Mouse (Mus musculus) embryonic facial prominence, embryonic 15.5 days (tissue): ENCODE measurements around the gene Ssmem1. TPM values are rescaled to one million over a fixed set of nuclear protein-coding genes. Genes with fewer than 3 reads are reported as not detected.

Source experiments
- ATAC-seq: fragments of 200-750 bp; cut with Nextera tagmentation; 2 replicates; pipeline ENCODE4 v1.8.0; 2017; ENCODE audit warnings: low read depth, moderate TSS enrichment; ENCODE audit not compliant: insufficient number of reproducible peaks, low FRiP score, low TSS enrichment
- H3K27ac ChIP-seq: fragments of 300-500 bp; sonication (generic); replicated peaks from 2 replicates; pipeline ENCODE4 v1.5.1; 2015; ENCODE audit warnings: mild to moderate bottlenecking, inconsistent platforms
- H3K27me3 ChIP-seq: fragments of 300-500 bp; sonication (generic); 2 replicates; pipeline ENCODE4 v1.6.1; 2015; ENCODE audit warnings: inconsistent platforms
- H3K36me3 ChIP-seq: fragments of 300-500 bp; sonication (generic); 2 replicates; pipeline ENCODE4 v1.6.1; 2015; ENCODE audit warnings: mild to moderate bottlenecking, inconsistent platforms
- H3K4me1 ChIP-seq: fragments of 300-500 bp; sonication (generic); 2 replicates; pipeline ENCODE4 v1.6.1; 2015; ENCODE audit warnings: inconsistent platforms
- H3K4me2 ChIP-seq: fragments of 300-500 bp; sonication (generic); replicated peaks from 2 replicates; pipeline ENCODE4 v1.6.1; 2015; ENCODE audit warnings: mild to moderate bottlenecking, inconsistent platforms
- H3K4me3 ChIP-seq: fragments of 300-500 bp; sonication (generic); replicated peaks from 2 replicates; pipeline ENCODE4 v1.5.1; 2015; ENCODE audit warnings: mild to moderate bottlenecking, inconsistent platforms
- H3K9ac ChIP-seq: fragments of 300-500 bp; sonication (generic); 2 replicates; pipeline ENCODE4 v1.6.1; 2015; ENCODE audit warnings: inconsistent platforms
- H3K9me3 ChIP-seq: fragments of 300-500 bp; sonication (generic); replicated peaks from 2 replicates; pipeline ENCODE4 v1.6.1; 2016; ENCODE audit warnings: inconsistent platforms
- WGBS: fragments of 180-500 bp; shearing (Covaris S2); methylation state at CpG from one replicate; pipeline ENCODE4 v1.1.7; 2015; 5-methylcytosine and 5-hydroxymethylcytosine counted together
- polyA plus RNA-seq: library from polyadenylated mRNA; unstranded; fragments of >200 nt; fragmentation: Nextera tagmentation; extraction: Ambion mirVana; gene quantifications from 2 replicates; pipeline ENCODE4 v1.2.1, GENCODE M21; 2015

Ssmem1 gene
- polyA plus RNA-seq, 1 experiment from 2014 or later: 0.52 TPM

DNA sequence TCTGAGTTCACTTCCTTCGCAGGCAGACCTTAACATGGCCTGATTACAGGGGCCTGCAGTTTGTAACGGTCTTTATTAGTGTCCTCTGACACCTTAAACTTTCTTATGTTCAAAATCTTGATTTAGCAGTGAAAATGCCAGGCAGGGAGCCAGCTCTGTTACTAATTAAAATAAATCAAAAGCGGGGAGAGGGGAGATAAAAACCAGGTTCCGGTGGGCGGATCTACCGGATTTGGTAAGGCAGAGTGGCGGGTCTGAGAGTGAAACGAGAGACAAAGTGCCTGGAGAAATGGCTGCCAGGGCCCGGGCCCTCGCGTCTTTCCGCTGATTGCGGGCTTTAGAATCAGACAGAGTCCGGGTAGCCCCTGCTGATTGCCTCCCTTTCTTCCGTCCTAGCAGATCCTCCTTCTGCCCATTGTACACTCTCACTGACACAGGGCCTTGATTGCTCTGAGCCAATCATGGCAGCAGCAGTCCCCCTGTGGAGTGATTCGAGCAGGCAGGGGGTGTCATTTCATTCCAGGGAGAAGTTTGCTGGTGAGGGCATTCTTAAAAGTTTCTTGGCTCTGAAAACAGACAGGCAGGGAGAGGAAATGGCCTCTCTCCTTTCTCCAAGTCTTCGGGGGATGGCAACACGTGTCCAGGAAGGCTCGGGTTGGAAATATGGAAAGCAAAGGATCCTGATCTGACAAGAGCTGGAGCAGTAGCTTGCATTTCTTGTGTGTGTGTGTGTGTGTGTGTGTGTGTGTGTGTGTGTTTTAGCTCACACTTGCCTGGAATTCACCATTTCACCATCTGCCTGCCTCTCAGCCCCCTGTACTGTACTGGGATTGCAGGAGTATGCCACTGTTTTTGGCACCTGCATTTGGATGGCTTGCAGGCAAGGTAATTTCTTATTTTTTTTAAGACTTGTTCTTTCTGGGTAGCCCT, 17.2 kb downstream of the Ssmem1 start:
- Histone ChIP-seq H3K27ac (peak overlapping the region; percentile 85), H3K4me3 (no peak overlapping the region), H3K27me3 (no peaks in the 10 kb centered on the region), H3K36me3 (no peaks in the 10 kb centered on the region), H3K4me2 (peak overlapping the region; percentile 30; the same call in 1 of the 2 replicates), H3K4me1 (peaks cover 34% of the 10 kb centered on the region), H3K9me3 (no peaks in the 10 kb centered on the region), H3K9ac (no peak overlapping the region)
- 12% methylated on average over 19 of the region's 19 CpGs for WGBS
- 0 out of 2 replicates have a peak, but pooled peaks have one; percentile 55 for ATAC-seq

DNA sequence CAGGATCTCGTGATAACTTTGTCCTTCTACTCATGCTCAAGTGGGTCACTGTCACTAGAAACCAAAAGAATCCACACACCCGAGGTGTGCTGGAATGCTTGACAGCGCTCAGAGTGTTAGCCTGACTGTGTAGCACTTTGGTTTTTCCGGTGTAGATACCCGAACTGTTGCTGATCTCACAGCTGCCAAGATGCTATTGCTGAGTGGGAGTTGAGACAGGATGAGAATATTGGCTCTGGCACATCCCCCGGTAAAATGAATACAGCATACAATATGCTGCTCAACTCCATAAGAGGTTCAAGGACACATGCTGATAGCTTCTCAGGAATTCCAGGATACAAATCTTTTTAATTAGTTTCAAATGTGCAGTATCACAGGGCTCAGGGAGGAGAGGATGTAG, 19.2 kb downstream of the Ssmem1 start:
- no peak overlapping the region for H3K27ac ChIP-seq
- 41% methylated on average over 6 of the region's 6 CpGs for WGBS
- no peak for ATAC-seq
- peaks cover 34% of the 10 kb centered on the region for H3K4me1 ChIP-seq
- H3K36me3 ChIP-seq: no peaks in the 10 kb centered on the region
- H3K4me3 ChIP-seq: no peak overlapping the region
- H3K9me3 ChIP-seq: no peaks in the 10 kb centered on the region
- no peak overlapping the region for H3K4me2 ChIP-seq
- H3K27me3 ChIP-seq: no peaks in the 10 kb centered on the region
- H3K9ac ChIP-seq: no peak overlapping the region

DNA sequence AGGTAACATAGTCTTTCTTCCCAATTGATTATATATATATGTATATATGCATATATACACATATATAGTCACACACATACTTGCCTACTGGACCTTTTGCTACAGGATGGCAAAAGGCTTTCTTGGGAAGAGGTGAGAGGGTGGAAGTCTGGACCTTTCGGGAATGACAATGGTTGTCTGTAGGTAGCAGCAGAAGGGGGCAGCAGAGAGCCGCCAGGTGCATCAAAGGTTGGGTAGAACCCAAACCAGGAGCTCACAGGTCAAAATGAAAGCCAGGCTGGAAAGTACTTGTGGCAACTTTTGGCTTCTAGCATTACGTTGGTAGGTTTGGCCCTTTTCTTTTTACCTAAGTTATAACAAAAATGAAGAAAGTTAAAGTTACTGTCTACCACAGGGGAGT, 25.7 kb downstream of the Ssmem1 start:
- H3K9ac ChIP-seq: no peak overlapping the region
- no peak overlapping the region for H3K4me3 ChIP-seq
- no peaks in the 10 kb centered on the region for H3K9me3 ChIP-seq
- no peaks in the 10 kb centered on the region for H3K36me3 ChIP-seq
- H3K4me1 ChIP-seq: peaks cover 15% of the 10 kb centered on the region
- no peak overlapping the region for H3K27ac ChIP-seq
- 51% methylated on average over 3 of the region's 3 CpGs for WGBS
- ATAC-seq: no peak
- H3K4me2 ChIP-seq: no peak overlapping the region
- no peaks in the 10 kb centered on the region for H3K27me3 ChIP-seq

DNA sequence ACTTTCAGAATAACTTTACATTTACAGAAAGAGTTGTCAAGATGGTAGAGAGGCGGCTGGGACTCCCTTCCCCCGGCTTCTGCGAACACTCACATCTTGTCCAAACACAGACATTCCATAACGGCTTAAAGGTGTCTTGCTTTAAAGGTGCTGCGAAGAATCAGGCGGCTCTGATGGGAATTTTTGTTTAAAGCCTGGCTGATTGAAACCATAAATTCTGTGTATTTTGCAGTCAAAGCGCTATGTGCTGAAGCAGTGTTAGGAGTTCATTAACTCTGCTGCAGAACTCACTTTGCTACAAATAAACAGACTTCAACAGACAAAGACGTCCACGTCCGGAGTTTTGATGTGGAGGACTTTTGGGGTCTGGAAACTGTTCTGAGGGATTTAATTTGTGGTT, 28.6 kb downstream of the Ssmem1 start:
- no peak for ATAC-seq
- no peak overlapping the region for H3K4me2 ChIP-seq
- peak overlapping the region; percentile 70 for H3K27ac ChIP-seq
- no peak overlapping the region for H3K4me3 ChIP-seq
- no peak overlapping the region for H3K9ac ChIP-seq
- no peaks in the 10 kb centered on the region for H3K36me3 ChIP-seq
- peaks cover 23% of the 10 kb centered on the region for H3K4me1 ChIP-seq
- WGBS: 20% methylated on average over 10 of the region's 10 CpGs
- no peaks in the 10 kb centered on the region for H3K9me3 ChIP-seq
- H3K27me3 ChIP-seq: no peaks in the 10 kb centered on the region

DNA sequence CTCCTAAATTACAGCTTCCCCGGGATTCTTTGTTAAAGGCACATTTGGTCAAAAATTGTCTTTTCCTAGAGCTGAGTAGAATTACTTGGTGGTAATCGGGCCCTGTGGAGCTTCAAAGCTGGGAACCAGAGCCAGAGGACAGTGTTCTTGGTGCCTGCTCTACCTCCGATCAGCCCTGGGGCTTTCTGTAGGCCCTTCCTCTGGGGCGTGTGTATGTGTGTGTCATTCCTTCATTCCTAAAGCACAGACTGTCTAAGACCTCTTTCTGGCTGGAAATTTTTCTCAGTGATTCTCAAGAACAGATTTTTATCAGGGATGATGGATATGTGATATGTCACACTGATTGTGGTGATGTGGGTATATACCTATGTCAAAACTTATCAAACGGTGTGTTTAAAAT, 29.2 kb downstream of the Ssmem1 start:
- Histone ChIP-seq H3K4me3 (no peak overlapping the region), H3K4me1 (peaks cover 29% of the 10 kb centered on the region), H3K36me3 (no peaks in the 10 kb centered on the region), H3K27me3 (no peaks in the 10 kb centered on the region), H3K9ac (no peak overlapping the region), H3K27ac (peak overlapping the region; percentile 70), H3K9me3 (no peaks in the 10 kb centered on the region), H3K4me2 (no peak overlapping the region)
- 25% methylated on average over 5 of the region's 5 CpGs for WGBS
- no peak; the same call in 1 of the 2 replicates for ATAC-seq

DNA sequence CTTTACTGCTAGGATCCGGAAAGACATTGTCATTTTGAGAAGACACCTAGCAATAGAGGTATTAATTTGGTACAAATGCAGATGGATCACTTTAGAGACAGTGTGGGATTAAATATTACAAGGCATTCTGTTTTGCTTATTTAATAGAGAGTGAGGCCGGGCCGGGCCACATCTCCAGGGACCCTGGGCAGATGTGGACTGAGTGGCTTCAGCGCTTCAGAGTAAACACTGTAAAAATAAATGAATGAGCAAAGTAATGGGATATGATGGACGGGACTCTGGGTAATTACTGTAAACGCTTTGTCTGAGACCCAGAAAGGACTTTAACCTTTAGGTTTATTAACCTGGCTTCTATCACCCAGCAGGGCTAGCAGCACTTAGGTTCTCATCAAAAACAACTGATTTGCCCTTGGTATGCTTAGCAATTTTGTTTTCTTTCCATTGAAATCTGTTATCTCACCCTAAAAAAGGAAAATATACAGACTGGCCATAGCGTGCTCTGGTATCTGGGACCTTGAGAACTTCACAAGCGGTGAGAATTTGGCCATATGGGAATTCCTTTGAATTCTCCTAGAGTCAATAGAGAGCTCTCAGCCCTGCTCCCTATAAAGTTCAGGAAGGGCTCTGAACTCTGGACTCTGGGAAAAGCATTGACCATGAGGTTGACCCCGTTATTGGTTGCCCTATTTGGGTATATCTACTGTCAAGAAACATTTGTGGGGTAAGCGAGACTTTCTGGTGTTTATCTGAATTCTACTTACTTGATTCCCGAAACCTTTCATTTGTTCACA, 31.6 kb downstream of the Ssmem1 start, which contains the start of gene Cpa2:
TSS of gene Cpa2 (plus strand) at position 574 of the 791 bp plus-strand sequence.
- Histone ChIP-seq H3K4me3 (no peak within 1 kb of the TSS), H3K4me1 (peaks cover 41% of the 10 kb centered on the region), H3K9me3 (no peaks in the 10 kb centered on the region), H3K9ac (no peak within 1 kb of the TSS), H3K36me3 (no peaks in the 10 kb centered on the region), H3K4me2 (no peak within 1 kb of the TSS), H3K27ac (no peak within 1 kb of the TSS; the same call in 1 of the 2 replicates), H3K27me3 (no peaks in the 10 kb centered on the region)
- 71% methylated on average over 11 of the region's 11 CpGs for WGBS
- ATAC-seq: no peak

DNA sequence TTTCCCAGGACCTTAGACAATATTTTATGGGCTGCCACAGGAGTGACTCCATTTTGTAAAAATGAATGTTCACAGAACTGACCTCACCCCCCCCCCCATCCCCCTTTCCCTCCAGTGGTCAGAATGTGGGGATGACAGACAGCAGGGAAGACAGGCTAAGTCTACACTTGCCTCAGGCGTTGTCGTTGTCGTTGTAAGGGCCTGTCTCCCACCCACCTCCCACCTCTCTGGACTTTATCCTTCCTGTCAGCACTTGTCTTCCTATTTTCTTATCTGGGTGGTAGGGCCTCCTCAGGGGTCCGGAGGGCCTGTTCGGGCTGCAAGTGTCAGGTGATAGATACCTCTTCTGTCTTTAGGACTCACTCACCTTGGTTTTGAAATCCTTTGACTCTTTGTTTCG, 32.6 kb downstream of the Ssmem1 start:
- no peak overlapping the region for H3K27ac ChIP-seq
- peaks cover 46% of the 10 kb centered on the region for H3K4me1 ChIP-seq
- H3K4me3 ChIP-seq: no peak overlapping the region
- H3K27me3 ChIP-seq: no peaks in the 10 kb centered on the region
- no peak for ATAC-seq
- H3K9me3 ChIP-seq: no peaks in the 10 kb centered on the region
- 63% methylated on average over 6 of the region's 6 CpGs for WGBS
- H3K36me3 ChIP-seq: no peaks in the 10 kb centered on the region
- H3K9ac ChIP-seq: no peak overlapping the region
- no peak overlapping the region for H3K4me2 ChIP-seq

DNA sequence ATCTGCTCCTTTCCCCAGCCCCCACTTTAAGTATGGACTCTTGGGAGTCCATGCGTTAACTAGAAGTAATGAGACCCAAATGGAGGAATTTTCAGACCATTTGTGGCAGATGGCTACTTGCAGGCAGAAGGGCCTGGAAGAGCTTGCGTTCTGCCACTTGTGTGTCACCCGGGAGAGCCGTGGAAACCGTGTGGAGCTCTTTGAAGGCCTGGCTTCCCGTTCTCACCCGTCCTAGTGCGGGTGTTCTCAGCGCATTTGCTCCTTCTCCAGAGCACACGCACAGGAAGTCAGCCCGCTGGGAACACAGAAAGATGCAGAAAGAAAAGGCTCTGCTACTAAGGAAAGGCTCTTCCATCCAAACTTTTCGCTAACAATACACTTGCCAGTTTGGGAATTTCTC, 33.4 kb downstream of the Ssmem1 start:
- no peak overlapping the region for H3K9ac ChIP-seq
- H3K4me2 ChIP-seq: no peak overlapping the region
- no peaks in the 10 kb centered on the region for H3K27me3 ChIP-seq
- H3K9me3 ChIP-seq: no peaks in the 10 kb centered on the region
- no peak for ATAC-seq
- WGBS: 31% methylated on average over 12 of the region's 12 CpGs
- peak overlapping the region; percentile 73 for H3K27ac ChIP-seq
- H3K36me3 ChIP-seq: no peaks in the 10 kb centered on the region
- H3K4me3 ChIP-seq: no peak overlapping the region
- H3K4me1 ChIP-seq: peaks cover 48% of the 10 kb centered on the region

DNA sequence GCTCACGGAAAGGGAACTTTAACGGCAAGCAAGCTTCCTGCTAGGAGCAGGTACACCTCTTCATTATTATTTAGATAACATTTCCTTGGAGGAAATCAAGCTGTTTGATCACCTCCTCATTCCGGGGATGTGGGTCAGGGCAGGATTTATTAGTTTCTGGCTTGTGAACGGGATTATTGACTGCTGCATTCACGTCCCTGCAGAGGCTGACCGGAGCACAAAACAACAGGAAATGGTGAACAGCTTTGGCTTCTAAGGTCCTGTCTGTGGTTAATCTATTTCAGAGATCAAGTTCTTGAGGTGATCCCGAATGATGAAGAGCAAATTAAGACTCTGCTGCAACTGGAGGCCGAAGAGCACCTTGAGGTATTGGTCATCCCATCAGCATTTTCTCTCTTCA, 34.2 kb downstream of the Ssmem1 start:
- Histone ChIP-seq H3K9me3 (no peaks in the 10 kb centered on the region), H3K27me3 (no peaks in the 10 kb centered on the region), H3K4me1 (peaks cover 46% of the 10 kb centered on the region), H3K36me3 (no peaks in the 10 kb centered on the region), H3K27ac (peak overlapping the region; percentile 73), H3K9ac (no peak overlapping the region), H3K4me3 (no peak overlapping the region), H3K4me2 (no peak overlapping the region)
- 33% methylated on average over 8 of the region's 8 CpGs for WGBS
- no peak for ATAC-seq

DNA sequence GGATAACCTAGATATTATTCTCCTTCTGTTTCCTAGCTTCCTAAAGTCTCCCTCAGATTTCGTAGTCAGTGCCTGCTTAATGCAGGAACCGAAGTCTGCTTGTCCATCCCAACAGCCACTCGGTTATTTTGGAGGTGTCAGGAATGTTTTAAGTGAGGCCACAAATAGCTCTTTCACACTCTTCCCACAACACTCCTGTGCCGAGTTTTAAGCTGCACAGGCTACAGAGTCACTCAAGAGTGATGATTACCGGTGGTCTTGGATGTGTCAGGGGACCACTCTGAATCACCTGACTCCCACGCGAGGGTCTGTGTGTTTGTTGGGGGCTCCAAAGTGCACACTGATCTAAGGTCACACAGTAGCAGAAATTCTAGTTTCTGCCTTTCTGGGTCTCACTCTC, 36.0 kb downstream of the Ssmem1 start:
- ATAC-seq: no peak
- Histone ChIP-seq H3K4me2 (no peak overlapping the region), H3K27me3 (no peaks in the 10 kb centered on the region), H3K36me3 (no peaks in the 10 kb centered on the region), H3K4me1 (peaks cover 58% of the 10 kb centered on the region), H3K9me3 (no peaks in the 10 kb centered on the region), H3K9ac (no peak overlapping the region), H3K27ac (0 out of 2 replicates have a peak overlapping the region, but pooled peaks have one; percentile 4), H3K4me3 (no peak overlapping the region)
- 73% methylated on average over 7 of the region's 7 CpGs for WGBS

DNA sequence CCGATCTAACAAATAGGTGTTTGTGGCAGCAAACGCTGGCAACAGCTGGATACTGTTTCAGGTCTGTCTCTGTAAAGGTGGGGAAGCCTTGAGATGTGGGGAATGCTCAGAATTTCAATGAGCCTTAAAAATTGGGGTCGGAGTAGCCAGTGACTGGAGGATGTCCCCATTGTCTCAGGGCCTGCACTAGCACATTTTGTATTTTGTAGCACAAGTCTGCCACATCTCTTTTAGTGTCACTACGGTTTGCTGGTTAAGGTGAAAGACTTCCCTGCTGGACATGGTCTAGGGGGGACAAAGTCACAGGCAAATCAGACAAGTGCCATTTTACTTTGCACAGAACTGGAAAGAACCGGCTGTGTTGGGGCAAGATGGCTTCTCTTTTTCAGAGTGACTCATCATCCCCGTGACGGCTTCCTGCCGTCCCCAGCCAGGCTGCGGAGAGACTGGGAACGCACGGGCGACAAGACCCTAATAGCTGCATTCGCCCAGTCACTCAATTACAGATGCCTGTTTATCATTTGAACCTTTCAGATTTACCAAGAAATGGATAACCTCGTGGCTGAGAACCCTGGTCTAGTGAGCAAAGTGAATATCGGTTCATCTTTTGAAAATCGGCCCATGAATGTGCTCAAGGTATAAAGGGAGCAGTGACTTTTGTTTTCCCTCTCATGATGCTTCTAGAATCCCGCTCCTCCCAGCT, 37.1 kb downstream of the Ssmem1 start:
- Histone ChIP-seq H3K9ac (0 out of 2 replicates have a peak overlapping the region, but pooled peaks have one; percentile 7), H3K9me3 (no peaks in the 10 kb centered on the region), H3K27ac (peak overlapping the region; percentile 92), H3K4me2 (peak overlapping the region; percentile 39), H3K4me3 (peak overlapping the region; percentile 23), H3K27me3 (no peaks in the 10 kb centered on the region), H3K36me3 (no peaks in the 10 kb centered on the region), H3K4me1 (peaks cover 60% of the 10 kb centered on the region)
- 14% methylated on average over 17 of the region's 17 CpGs for WGBS
- no peak for ATAC-seq
